Mouse (Mus musculus): ENCODE results near the gene Tmem135.

GRCm38 (mm10) chr7:89329896-89330295 is 74.1 kb downstream of the Tmem135 start:
- no peak for TF ChIP-seq CTCF (IDR thresholded peaks at IDR 0.05; ENCODE audit: low read depth)
- TF ChIP-seq EP300 (optimal IDR thresholded peaks at IDR 0.05), result no peak

Data from stomach, postnatal 0 days (tissue).